Mouse (Mus musculus) myocyte (in vitro differentiated cells): ENCODE results near the gene Cadm4.

ENCODE experiments used
- CEBPB ChIP-seq: IDR thresholded peaks from 2 replicates; pipeline ENCODE4 v1.6.1; 2011; ENCODE audit warnings: mild to moderate bottlenecking, moderate library complexity; ENCODE audit not compliant: poor library complexity, insufficient read depth, severe bottlenecking
- E2F4 ChIP-seq: IDR thresholded peaks from one replicate; pipeline ENCODE4 v1.6.1; 2011; ENCODE audit warnings: mild to moderate bottlenecking, control low read depth, moderate library complexity; ENCODE audit not compliant: insufficient read depth
- MAX ChIP-seq: IDR thresholded peaks from one replicate; pipeline ENCODE4 v1.6.1; 2011; ENCODE audit warnings: low read depth, mild to moderate bottlenecking, control low read depth
- MYOD1 ChIP-seq, 3 experiments: IDR thresholded peaks; one replicate each; pipeline ENCODE4 v1.6.1; 2011; ENCODE audit warnings: control low read depth in 2 of 3, low read depth in 2 of 3, mild to moderate bottlenecking in 2 of 3, moderate library complexity in 1 of 3; ENCODE audit not compliant: insufficient read length in 2 of 3, control insufficient read depth in 1 of 3
- POLR2A ChIP-seq: IDR thresholded peaks from one replicate; pipeline ENCODE4 v1.6.1; 2011; ENCODE audit warnings: low read depth, mild to moderate bottlenecking, control low read depth, moderate library complexity; ENCODE audit not compliant: insufficient read length
- POLR2AphosphoS2 ChIP-seq: IDR thresholded peaks from one replicate; pipeline ENCODE4 v1.6.1; 2011; ENCODE audit warnings: low read depth, control low read depth; ENCODE audit not compliant: insufficient read length
- REST ChIP-seq: IDR thresholded peaks from one replicate; pipeline ENCODE4 v1.6.1; 2011; ENCODE audit warnings: mild to moderate bottlenecking, control low read depth, moderate library complexity; ENCODE audit not compliant: insufficient read depth, insufficient read length
- SRF ChIP-seq: IDR thresholded peaks from one replicate; pipeline ENCODE4 v1.6.1; 2011; ENCODE audit warnings: low read depth; ENCODE audit not compliant: control insufficient read depth, insufficient read length
- TCF3 ChIP-seq: IDR thresholded peaks from one replicate; pipeline ENCODE4 v1.6.1; 2011; ENCODE audit warnings: low read depth, control low read depth; ENCODE audit not compliant: insufficient read length

DNA sequence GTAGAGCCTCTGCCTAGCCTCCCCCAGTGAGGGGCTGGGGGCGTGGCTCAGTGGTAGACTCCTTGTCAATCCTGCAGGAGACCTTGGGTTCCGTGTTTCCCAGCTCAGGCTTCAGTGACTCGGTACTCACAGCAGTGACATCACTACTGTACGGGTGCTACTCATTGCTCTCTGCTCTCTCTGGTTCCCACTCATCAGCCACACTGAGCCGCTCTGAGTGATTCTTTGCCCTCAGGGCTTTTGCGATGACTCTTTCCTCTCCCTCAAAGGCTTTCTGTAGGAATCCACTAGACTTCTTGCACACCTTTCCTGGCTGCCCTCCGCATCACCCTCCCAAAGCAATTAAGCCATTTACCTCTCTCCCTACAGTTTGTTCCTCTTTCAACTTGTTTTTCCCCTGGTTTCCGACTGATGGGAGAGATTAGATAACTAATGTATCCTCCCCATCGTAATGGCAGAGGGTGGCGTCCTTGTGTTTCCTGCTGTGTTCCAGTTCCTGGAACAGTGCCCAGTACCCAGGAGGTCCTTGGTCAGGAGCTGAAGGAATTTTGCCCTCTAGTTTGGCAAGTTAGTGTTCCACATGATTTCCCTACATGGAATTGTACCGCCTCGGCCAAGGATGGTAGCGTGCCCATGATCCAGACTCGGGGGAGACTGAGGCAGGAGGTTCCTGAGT lies 20.3 kb upstream of the Cadm4 start:
- TF ChIP-seq SRF (no peak), MAX (no peak), TCF3 (no peak), E2F4 (no peak), MYOD1 (IDR thresholded peaks at IDR 0.05; ENCODE audit: control insufficient read depth in 1 of 3, insufficient read length in 2 of 3, low read depth in 2 of 3) (no peak), POLR2A (no peak), CEBPB (no peak), POLR2AphosphoS2 (no peak), REST (no peak)
